Mouse (Mus musculus) liver, adult 2 months (tissue): Measurements from ENCODE around the gene Tgfb2. TPM values are rescaled to one million over a fixed set of nuclear protein-coding genes. Genes with fewer than 3 reads are reported as not detected.

Experiments used
- DNase-seq: peaks from one replicate; pipeline ENCODE4 v3.0.0-alpha.2; 2011; ENCODE audit warnings: low read depth, low spot score; ENCODE audit errors: extremely low read depth
- H3K27ac ChIP-seq: fragments of 200-500 bp; replicated peaks from 2 replicates; pipeline ENCODE4 v1.5.1; 2012; ENCODE audit warnings: low read depth, mild to moderate bottlenecking, control low read depth, inconsistent platforms, low read length; ENCODE audit not compliant: insufficient read depth
- H3K27me3 ChIP-seq: fragments of 200-500 bp; 2 replicates; pipeline ENCODE4 v1.6.1; 2012; ENCODE audit warnings: mild to moderate bottlenecking, moderate library complexity, low read length, inconsistent platforms; ENCODE audit not compliant: control insufficient read depth, insufficient read depth
- H3K36me3 ChIP-seq: fragments of 200-500 bp; 2 replicates; pipeline ENCODE4 v1.6.1; 2012; ENCODE audit warnings: low read length, inconsistent platforms; ENCODE audit not compliant: control insufficient read depth, insufficient read depth
- H3K4me1 ChIP-seq: fragments of 200-500 bp; 2 replicates; pipeline ENCODE4 v1.6.1; 2011; ENCODE audit warnings: low read length; ENCODE audit not compliant: control insufficient read depth, insufficient read depth
- H3K4me3 ChIP-seq: fragments of 200-500 bp; 2 replicates; pipeline ENCODE4 v1.5.1; 2011; ENCODE audit warnings: low read depth, mild to moderate bottlenecking, control low read depth, low read length, moderate library complexity; ENCODE audit not compliant: insufficient read depth
- H3K79me2 ChIP-seq: fragments of 200-500 bp; 2 replicates; pipeline ENCODE4 v1.6.1; 2012; ENCODE audit warnings: inconsistent platforms, mild to moderate bottlenecking, low read length, moderate library complexity; ENCODE audit not compliant: control insufficient read depth, insufficient read depth
- H3K9ac ChIP-seq: fragments of 200-500 bp; 2 replicates; pipeline ENCODE4 v1.6.1; 2012; ENCODE audit warnings: low read depth, mild to moderate bottlenecking, control low read depth, inconsistent platforms, low read length
- CTCF ChIP-seq: fragments of 200-500 bp; IDR thresholded peaks from 2 replicates; pipeline ENCODE4 v1.5.1; 2011; ENCODE audit warnings: low read depth, low read length, control low read depth
- POLR2A ChIP-seq: fragments of 200-500 bp; IDR thresholded peaks from 2 replicates; pipeline ENCODE4 v1.6.1; 2011; ENCODE audit warnings: low read length, control low read depth; ENCODE audit not compliant: insufficient read depth; ENCODE audit errors: extremely low read depth
- WGBS: fragments of 180-500 bp; shearing (Covaris S2); methylation state at CpG from one replicate; pipeline ENCODE4 v1.1.7; 2018; 5-methylcytosine and 5-hydroxymethylcytosine counted together
- polyA plus RNA-seq: library from polyadenylated mRNA; depleted of rRNA; stranded (reverse); fragments of >200 nt; gene quantifications from 2 replicates; pipeline ENCODE4 v1.2.3, GENCODE M21; 2012
- total RNA-seq: library from RNA; depleted of rRNA; stranded (reverse); fragments of >200 nt; gene quantifications from 2 replicates; pipeline ENCODE4 v1.2.3, GENCODE M21; 2014

Tgfb2 gene
- total and polyA plus RNA-seq, 2 experiments, result 0.12 to 0.28 TPM

GRCm38 (mm10) chr1:186733052-186733451, 27.3 kb upstream of the Tgfb2 start:
- no peak for TF ChIP-seq POLR2A
- H3K79me2 ChIP-seq, result peaks cover 3% of the 10 kb centered on the region; the same call in 1 of the 2 replicates
- 95% methylated on average over 8 of the region's 8 CpGs for WGBS
- H3K9ac ChIP-seq, result no peak overlapping the region
- no peaks in the 10 kb centered on the region for H3K4me1 ChIP-seq
- no peak for DNase-seq
- H3K36me3 ChIP-seq, result peaks cover 14% of the 10 kb centered on the region
- H3K4me3 ChIP-seq, result no peak overlapping the region
- H3K27ac ChIP-seq, result no peak overlapping the region
- H3K27me3 ChIP-seq, result no peaks in the 10 kb centered on the region

- no peaks in the 10 kb centered on the region for H3K79me2 ChIP-seq
These were observed 23.0 kb upstream of the Tgfb2 start for GRCm38 (mm10) chr1:186728778-186729177.

GRCm38 (mm10) chr1:186726117-186726516, 20.3 kb upstream of the Tgfb2 start:
- Histone ChIP-seq H3K4me1 (no peaks in the 10 kb centered on the region), H3K79me2 (no peaks in the 10 kb centered on the region), H3K27me3 (no peaks in the 10 kb centered on the region), H3K9ac (no peak overlapping the region), H3K4me3 (no peak overlapping the region), H3K36me3 (no peaks in the 10 kb centered on the region), H3K27ac (no peak overlapping the region)
- no peak for TF ChIP-seq CTCF
- DNase-seq, result no peak
- WGBS, result 90% methylated on average over 7 of the region's 7 CpGs

More at GRCm38 (mm10) chr1:186728778-186729177, 23.0 kb upstream of the Tgfb2 start:
- no peak overlapping the region for H3K9ac ChIP-seq
- H3K36me3 ChIP-seq, result no peaks in the 10 kb centered on the region; the same call in 1 of the 2 replicates
- no peaks in the 10 kb centered on the region for H3K27me3 ChIP-seq
- DNase-seq, result no peak
- H3K4me3 ChIP-seq, result no peak overlapping the region
- H3K4me1 ChIP-seq, result no peaks in the 10 kb centered on the region
- WGBS, result 80% methylated on average over 4 of the region's 4 CpGs
- no peak overlapping the region for H3K27ac ChIP-seq
- TF ChIP-seq CTCF (no peak), POLR2A (no peak)

GRCm38 (mm10) chr1:186722299-186722698, 16.5 kb upstream of the Tgfb2 start:
- H3K36me3 ChIP-seq, result peaks cover 9% of the 10 kb centered on the region; the same call in 1 of the 2 replicates
- WGBS, result 90% methylated on average over 9 of the region's 9 CpGs

GRCm38 (mm10) chr1:186721846-186722245, 16.1 kb upstream of the Tgfb2 start:
- no peak overlapping the region for H3K27ac ChIP-seq
- no peaks in the 10 kb centered on the region for H3K79me2 ChIP-seq
- TF ChIP-seq POLR2A, result no peak
- TF ChIP-seq CTCF, result peak; percentile 98
- no peaks in the 10 kb centered on the region for H3K4me1 ChIP-seq
- H3K27me3 ChIP-seq, result no peaks in the 10 kb centered on the region
- H3K36me3 ChIP-seq, result peaks cover 10% of the 10 kb centered on the region; the same call in 1 of the 2 replicates
- DNase-seq, result peak; percentile 54
- no peak overlapping the region for H3K4me3 ChIP-seq
- 39% methylated on average over 12 of the region's 12 CpGs for WGBS
- no peak overlapping the region for H3K9ac ChIP-seq

More at GRCm38 (mm10) chr1:186722299-186722698, 16.5 kb upstream of the Tgfb2 start:
- DNase-seq, result no peak
- H3K4me1 ChIP-seq, result no peaks in the 10 kb centered on the region
- no peaks in the 10 kb centered on the region for H3K79me2 ChIP-seq
- H3K27me3 ChIP-seq, result no peaks in the 10 kb centered on the region
- H3K9ac ChIP-seq, result no peak overlapping the region
- no peak for TF ChIP-seq POLR2A
- TF ChIP-seq CTCF, result no peak
- H3K4me3 ChIP-seq, result no peak overlapping the region
- H3K27ac ChIP-seq, result no peak overlapping the region

- TF ChIP-seq CTCF (no peak), POLR2A (no peak)
- H3K4me3 ChIP-seq, result no peak overlapping the region
- no peaks in the 10 kb centered on the region for H3K4me1 ChIP-seq
- H3K27me3 ChIP-seq, result no peaks in the 10 kb centered on the region
- no peak overlapping the region for H3K9ac ChIP-seq
- H3K27ac ChIP-seq, result no peak overlapping the region
- peaks cover 10% of the 10 kb centered on the region; the same call in 1 of the 2 replicates for H3K36me3 ChIP-seq
- DNase-seq, result no peak
- no peaks in the 10 kb centered on the region for H3K79me2 ChIP-seq
- 90% methylated on average over 11 of the region's 11 CpGs for WGBS
These were observed 15.4 kb upstream of the Tgfb2 start for GRCm38 (mm10) chr1:186721166-186721565.
